Mouse (Mus musculus) heart, postnatal 14 days (tissue): Measurements from ENCODE around the gene Plcg2. TPM values are rescaled to one million over a fixed set of nuclear protein-coding genes. Genes with fewer than 3 reads are reported as not detected.
A peak's percentile ranks its signal among the peaks of the same experiment; 100 is the strongest.

Experiments used
- DNase-seq, 2 experiments: peaks; one replicate each; pipeline ENCODE4 v3.0.0; 2021 to 2022
- intact Hi-C: fragments of 180-260 bp; cut with DNase I; formaldehyde crosslinking; loops from one replicate; pipeline ENCODE4 v1.15.1; 2025
- total RNA-seq, 2 experiments: library from RNA; stranded (reverse); gene quantifications; 2 replicates each; pipeline ENCODE4 v1.2.3; 2021

Gene Plcg2
- total RNA-seq, 2 experiments from 2014 or later, result 6.7 to 9.2 TPM

GRCm38 (mm10) chr8:117542951-117543350 is 44.9 kb downstream of the Plcg2 start:
- intact Hi-C loops, result no loop called here

GRCm38 (mm10) chr8:117543789-117544188 is 45.7 kb downstream of the Plcg2 start:
- intact Hi-C loops, result no loop called here
- DNase-seq, result peak; percentile 19 to 20

More at GRCm38 (mm10) chr8:117542951-117543350, 44.9 kb downstream of the Plcg2 start:
- DNase-seq, result no peak

GRCm38 (mm10) chr8:117545043-117545442 is 47.0 kb downstream of the Plcg2 start:
- intact Hi-C loops, result no loop called here

GRCm38 (mm10) chr8:117546386-117546785 is 48.3 kb downstream of the Plcg2 start:
- intact Hi-C loops, result no loop called here

More at GRCm38 (mm10) chr8:117545043-117545442, 47.0 kb downstream of the Plcg2 start:
- DNase-seq, result no peak

GRCm38 (mm10) chr8:117547945-117548344 is 49.9 kb downstream of the Plcg2 start:
- DNase-seq, result no peak
- intact Hi-C loops, result no loop called here

More at GRCm38 (mm10) chr8:117546386-117546785, 48.3 kb downstream of the Plcg2 start:
- no peak for DNase-seq

- DNase-seq, result no peak
- intact Hi-C loops, result no loop called here
These were observed 50.4 kb downstream of the Plcg2 start for GRCm38 (mm10) chr8:117548453-117548852.

GRCm38 (mm10) chr8:117550529-117550928 is 52.4 kb downstream of the Plcg2 start:
- intact Hi-C loops, result no loop called here
- DNase-seq, result no peak

- DNase-seq, result peak; percentile 23 to 25
- intact Hi-C loops, result loop anchor here (10.0 kb wide), 1 partner anchor 336 kb away; no protein-coding TSS in a partner anchor
These were observed 62.9 kb downstream of the Plcg2 start for GRCm38 (mm10) chr8:117561014-117561413.

GRCm38 (mm10) chr8:117561735-117562361 is 63.8 kb downstream of the Plcg2 start:
- intact Hi-C loops, result loop anchor here (10.0 kb wide), 1 partner anchor 337 kb away; no protein-coding TSS in a partner anchor
- no peak for DNase-seq

- intact Hi-C loops, result loop anchor here (10.0 kb wide), 1 partner anchor 338 kb away; no protein-coding TSS in a partner anchor
- DNase-seq, result no peak
These were observed 64.4 kb downstream of the Plcg2 start for GRCm38 (mm10) chr8:117562445-117563014.

GRCm38 (mm10) chr8:117569409-117569808 is 71.3 kb downstream of the Plcg2 start:
- peak; percentile 65 to 82 for DNase-seq
- intact Hi-C loops, result loop anchor here (5.0 to 10.0 kb wide), 2 partner anchors 92 to 345 kb away; no protein-coding TSS in a partner anchor

- intact Hi-C loops, result loop anchor here (10.0 kb wide), 1 partner anchor 382 kb away; no protein-coding TSS in a partner anchor
- no peak for DNase-seq
These were observed 78.2 kb downstream of the Plcg2 start for GRCm38 (mm10) chr8:117576291-117576785.

- intact Hi-C loops, result loop anchor here (10.0 kb wide), 1 partner anchor 382 kb away; no protein-coding TSS in a partner anchor
- DNase-seq, result no peak
These were observed 79.0 kb downstream of the Plcg2 start for GRCm38 (mm10) chr8:117577059-117577458.

- intact Hi-C loops, result loop anchor here (10.0 kb wide), 1 partner anchor 383 kb away; no protein-coding TSS in a partner anchor
- DNase-seq, result no peak
These were observed 79.8 kb downstream of the Plcg2 start for GRCm38 (mm10) chr8:117577883-117578282.

- intact Hi-C loops, result loop anchor here (10.0 kb wide), 1 partner anchor 384 kb away; no protein-coding TSS in a partner anchor
- DNase-seq, result no peak
These were observed 80.8 kb downstream of the Plcg2 start for GRCm38 (mm10) chr8:117578856-117579255.

- DNase-seq, result no peak
These were observed 95.8 kb downstream of the Plcg2 start for GRCm38 (mm10) chr8:117593862-117594261.

GRCm38 (mm10) chr8:117595001-117595400 is 96.9 kb downstream of the Plcg2 start:
- intact Hi-C loops, result no loop called here
- no peak for DNase-seq

More at GRCm38 (mm10) chr8:117593862-117594261, 95.8 kb downstream of the Plcg2 start:
- intact Hi-C loops, result no loop called here

- intact Hi-C loops, result no loop called here
- no peak for DNase-seq
These were observed 98.7 kb downstream of the Plcg2 start for GRCm38 (mm10) chr8:117596777-117597176.

GRCm38 (mm10) chr8:117600839-117601238 is 102.7 kb downstream of the Plcg2 start:
- intact Hi-C loops, result no loop called here
- no peak for DNase-seq

GRCm38 (mm10) chr8:117604101-117604500 is 106.0 kb downstream of the Plcg2 start:
- intact Hi-C loops, result no loop called here

GRCm38 (mm10) chr8:117604671-117605070 is 106.6 kb downstream of the Plcg2 start:
- intact Hi-C loops, result no loop called here
- DNase-seq, result no peak

More at GRCm38 (mm10) chr8:117604101-117604500, 106.0 kb downstream of the Plcg2 start:
- DNase-seq, result no peak
